Mouse (Mus musculus) left cerebral cortex, postnatal 36 days (tissue): ENCODE results near the gene Slc2a6. TPM values are rescaled to one million over a fixed set of nuclear protein-coding genes. Genes with fewer than 3 reads are reported as not detected.

Source experiments
- DNase-seq, 2 experiments: peaks; one replicate each; pipeline ENCODE4 v3.0.0; 2021 to 2022; ENCODE audit warnings: low spot score in 2 of 2, mixed read lengths in 1 of 2
- intact Hi-C: fragments of 180-260 bp; cut with DNase I; formaldehyde crosslinking; loops from one replicate; pipeline ENCODE4 v1.15.1; 2025
- total RNA-seq, 2 experiments: library from RNA; stranded (reverse); gene quantifications; 2 replicates each; pipeline ENCODE4 v1.2.3; 2021

Gene Slc2a6
- total RNA-seq, 2 experiments from 2014 or later = 32.2 to 32.4 TPM

GRCm38 (mm10) chr2:27038596-27038995 lies 10.8 kb upstream of the Slc2a6 start:
- intact Hi-C loops = loop anchor here (5.0 kb wide), 1 partner anchor 391 kb away; no protein-coding TSS in a partner anchor
- peak in 1 of 2 experiments; percentile 55 for DNase-seq

DNA sequence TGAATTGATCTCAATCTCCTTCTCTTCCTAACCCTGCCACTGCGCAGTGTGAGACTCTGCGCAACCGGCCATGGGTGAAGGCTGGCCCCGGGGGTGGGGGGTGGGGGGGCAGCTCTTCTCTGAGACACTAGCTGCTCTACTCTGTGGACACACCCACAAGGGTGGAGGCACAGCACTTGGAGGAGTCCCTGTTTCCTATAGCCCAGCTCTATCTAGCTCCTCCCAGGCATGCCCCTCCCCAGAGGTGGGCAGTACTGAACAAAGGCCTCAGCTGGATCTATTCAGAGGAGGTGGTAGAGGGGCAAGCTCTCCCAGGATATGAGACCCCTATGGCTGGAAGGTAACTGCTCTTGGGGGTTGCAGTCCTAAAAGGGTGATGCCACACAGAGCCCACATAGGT lies 9.2 kb upstream of the Slc2a6 start:
- intact Hi-C loops = loop anchor here (5.0 kb wide), 1 partner anchor 390 kb away; no protein-coding TSS in a partner anchor
- no peak for DNase-seq

DNA sequence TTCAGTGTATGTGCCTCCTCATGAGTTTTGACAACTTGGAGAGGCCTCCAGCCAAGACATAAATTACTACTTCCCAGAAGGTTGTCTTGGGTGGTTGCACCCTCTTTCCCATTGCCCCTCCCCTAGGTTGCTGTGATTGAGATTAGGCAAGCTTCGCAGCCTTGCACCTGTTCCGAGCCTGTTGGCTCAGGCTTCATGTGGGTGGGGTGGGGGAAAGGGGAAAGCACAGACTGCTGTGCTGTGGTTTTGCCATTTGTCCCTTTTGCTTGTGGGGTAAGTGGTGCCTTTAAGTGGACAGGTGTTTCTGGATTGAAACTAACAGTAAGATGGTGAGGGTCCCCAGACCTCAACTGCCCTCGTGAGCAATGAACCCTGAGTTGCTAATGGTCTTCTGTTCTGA lies 8.2 kb upstream of the Slc2a6 start:
- intact Hi-C loops = loop anchor here (5.0 kb wide), 1 partner anchor 389 kb away; no protein-coding TSS in a partner anchor
- no peak for DNase-seq

DNA sequence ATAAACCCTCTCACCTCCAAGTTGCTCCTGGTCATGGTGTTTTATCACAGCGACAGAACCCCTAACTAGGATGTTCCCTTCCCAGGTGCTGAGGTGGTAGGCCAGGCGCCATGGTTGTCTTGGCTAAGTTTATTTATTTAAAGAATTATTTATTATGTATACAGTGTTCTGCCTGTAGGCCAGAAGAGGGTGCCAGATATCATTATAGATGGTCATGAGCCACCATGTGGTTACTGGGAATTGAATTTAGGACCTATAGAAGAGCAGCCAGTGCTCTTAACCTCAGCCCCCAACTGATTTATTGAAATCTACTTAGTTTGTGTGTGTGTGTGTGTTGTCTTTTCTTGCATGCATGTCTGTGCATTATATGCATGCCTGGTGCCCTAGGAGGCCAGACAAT lies 4.6 kb upstream of the Slc2a6 start:
- no peak for DNase-seq
- intact Hi-C loops = no loop called here

DNA sequence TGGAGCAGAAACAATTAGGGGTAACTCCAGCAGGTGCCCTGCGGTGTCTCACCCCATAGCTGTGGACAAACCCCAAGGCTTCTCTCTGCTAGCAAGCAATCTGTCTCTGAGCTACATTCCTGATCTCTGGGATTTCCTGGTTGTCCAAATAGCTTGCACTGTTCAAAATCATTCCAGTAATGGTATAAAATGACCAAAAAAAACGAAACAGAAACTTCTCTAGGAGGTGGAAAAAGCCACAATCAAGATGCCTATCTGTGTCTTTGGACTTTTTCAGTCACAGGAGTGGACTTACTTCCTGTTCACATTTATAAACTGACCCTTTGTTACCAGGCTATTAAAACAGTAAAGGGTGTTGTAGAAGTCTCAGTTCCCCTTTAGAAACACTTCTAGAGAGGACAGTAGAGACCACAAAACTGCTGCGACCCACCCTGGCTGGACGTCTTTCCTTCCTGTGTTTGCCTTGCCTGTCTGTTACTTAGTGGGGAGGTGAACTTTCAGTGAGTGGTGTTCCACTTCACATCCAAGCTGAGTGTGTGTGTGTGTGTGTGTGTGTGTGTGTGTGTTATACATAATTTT lies 728 bp upstream of the Slc2a6 start:
- no peak for DNase-seq
- intact Hi-C loops = loop anchor here (2.0 to 5.0 kb wide), 2 partner anchors 96 to 111 kb away; partner anchors contain the start of genes Surf1, Surf2 and Surf4

DNA sequence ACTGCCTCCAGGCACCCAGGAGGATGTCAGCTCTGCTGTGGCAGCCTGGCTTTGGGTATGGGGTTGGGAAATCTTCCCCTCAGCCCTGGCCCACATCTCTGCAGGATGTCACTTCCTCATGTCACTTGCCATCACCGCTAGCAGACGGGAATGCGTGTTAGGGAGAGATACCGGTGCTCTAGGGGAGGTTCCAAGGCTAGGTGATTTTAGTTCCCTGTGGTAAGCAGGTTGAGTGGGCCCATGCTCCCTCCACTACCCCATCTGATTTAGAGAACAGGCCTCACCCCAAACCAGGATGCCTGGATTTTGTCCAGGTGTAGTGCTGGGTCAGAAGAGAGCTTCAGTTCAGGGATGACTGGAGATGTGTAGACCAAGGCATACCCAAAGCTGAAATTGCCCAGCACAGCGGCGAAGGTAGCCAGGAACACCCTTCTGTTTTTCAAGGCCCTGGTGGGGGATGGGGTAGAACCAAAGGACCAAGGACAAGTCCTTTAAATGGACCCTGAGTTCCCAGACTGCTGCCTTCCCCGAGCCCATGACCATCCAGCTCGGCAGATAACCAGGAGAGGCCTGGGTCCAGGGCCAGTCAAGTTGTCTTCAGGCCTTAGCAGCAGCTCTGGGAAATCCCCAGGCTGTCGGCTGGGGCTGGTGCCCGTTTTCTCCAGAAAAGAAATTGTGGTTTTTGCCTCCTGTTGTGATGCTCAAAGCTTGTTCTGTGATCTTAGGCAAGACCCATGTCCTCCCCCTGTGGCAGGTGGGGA lies 761 bp downstream of the Slc2a6 start:
- intact Hi-C loops = loop anchor here (5.0 kb wide), 1 partner anchor 110 kb away; the partner anchor contains the start of genes Surf1 and Surf2
- no peak for DNase-seq

GRCm38 (mm10) chr2:27026332-27026731 lies 1.5 kb downstream of the Slc2a6 start:
- no peak for DNase-seq
- intact Hi-C loops = loop anchor here (5.0 kb wide), 1 partner anchor 109 kb away; the partner anchor contains the start of genes Surf1 and Surf2

- intact Hi-C loops = loop anchor here (5.0 kb wide), 1 partner anchor 108 kb away; the partner anchor contains the start of genes Surf1 and Surf2
- no peak for DNase-seq
Measured at GRCm38 (mm10) chr2:27025545-27025944, 2.3 kb downstream of the Slc2a6 start.

DNA sequence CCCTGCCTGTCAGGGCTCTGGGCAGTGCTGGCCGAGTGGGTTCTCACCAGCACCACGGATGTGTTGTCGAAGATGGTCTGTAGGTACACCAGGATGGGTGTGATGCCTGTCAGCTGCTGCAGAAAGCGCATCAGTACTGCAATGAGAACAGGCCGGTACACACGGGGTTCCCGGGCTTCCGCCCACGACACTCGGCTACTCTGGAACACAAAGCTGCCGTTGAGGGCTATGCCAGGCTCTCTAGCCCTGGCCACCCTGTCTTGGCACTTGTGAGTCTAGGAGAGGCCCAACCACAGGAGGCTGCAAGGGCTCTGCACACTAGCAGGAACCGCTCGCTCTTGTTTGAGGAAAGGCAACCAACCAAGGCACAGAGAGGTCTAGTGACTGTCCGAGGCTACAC lies 3.7 kb downstream of the Slc2a6 start:
- intact Hi-C loops = no loop called here
- no peak for DNase-seq

GRCm38 (mm10) chr2:27022612-27023011 lies 5.2 kb downstream of the Slc2a6 start:
- intact Hi-C loops = no loop called here
- DNase-seq = no peak

DNA sequence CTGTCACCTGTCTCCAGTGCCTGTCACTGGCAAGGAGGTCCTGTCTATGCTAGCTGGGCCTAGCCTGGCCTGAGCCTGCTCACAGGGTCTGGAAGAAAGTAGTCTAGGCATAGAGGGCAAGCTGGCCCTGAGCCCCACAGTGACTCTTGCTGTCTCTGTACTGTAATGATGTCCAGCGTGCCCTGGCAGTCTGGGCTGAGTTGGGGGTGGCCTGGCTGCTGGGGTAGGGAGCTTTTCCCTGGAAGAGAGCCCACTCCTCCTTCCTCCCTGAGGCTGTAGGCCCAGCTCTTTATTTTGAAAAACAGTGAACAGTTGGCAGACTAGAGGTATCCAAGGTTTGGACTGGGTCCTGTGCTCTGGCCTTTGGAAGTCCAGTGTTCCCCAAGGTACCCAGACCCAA lies 6.7 kb downstream of the Slc2a6 start:
- DNase-seq = no peak
- intact Hi-C loops = no loop called here

DNA sequence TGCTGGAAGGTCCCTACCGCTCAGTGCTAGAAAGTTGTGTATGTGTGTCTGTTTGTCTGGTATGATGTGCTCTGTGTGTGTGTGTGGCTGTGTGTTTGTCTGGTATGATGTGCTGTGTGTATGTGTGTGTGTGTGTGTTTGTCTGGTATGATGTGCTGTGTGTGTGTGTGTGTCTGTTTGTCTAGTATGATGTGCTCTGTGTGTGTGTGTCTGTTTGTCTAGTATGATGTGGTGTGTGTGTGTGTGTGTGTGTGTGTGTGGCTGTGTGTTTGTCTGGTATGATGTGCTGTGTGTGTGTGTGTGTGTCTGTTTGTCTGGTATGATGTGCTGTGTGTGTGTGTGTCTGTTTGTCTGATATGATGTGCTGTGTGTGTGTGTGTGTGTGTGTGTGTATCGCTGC lies 8.3 kb downstream of the Slc2a6 start:
- intact Hi-C loops = loop anchor here (10.0 kb wide), 1 partner anchor 385 kb away; no protein-coding TSS in a partner anchor
- DNase-seq = no peak

GRCm38 (mm10) chr2:27017802-27018201 lies 10.0 kb downstream of the Slc2a6 start:
- peak; percentile 56 to 71 for DNase-seq
- intact Hi-C loops = loop anchor here (10.0 kb wide), 1 partner anchor 383 kb away; no protein-coding TSS in a partner anchor

- peak; percentile 90 for DNase-seq
- intact Hi-C loops = loop anchor here (5.0 to 10.0 kb wide), 3 partner anchors 47 to 375 kb away; partner anchors contain the start of genes Rexo4, Stkld1 and Surf4
Measured at GRCm38 (mm10) chr2:27009714-27010244, 18.0 kb downstream of the Slc2a6 start, which contains the start of gene Cacfd1. Cacfd1 (plus strand) TSS chr2:27009926.

GRCm38 (mm10) chr2:27007701-27008100 lies 20.1 kb downstream of the Slc2a6 start:
- intact Hi-C loops = loop anchor here (5.0 kb wide), 2 partner anchors 45 to 75 kb away; partner anchors contain the start of genes Rexo4, Stkld1 and Surf4
- no peak for DNase-seq

DNA sequence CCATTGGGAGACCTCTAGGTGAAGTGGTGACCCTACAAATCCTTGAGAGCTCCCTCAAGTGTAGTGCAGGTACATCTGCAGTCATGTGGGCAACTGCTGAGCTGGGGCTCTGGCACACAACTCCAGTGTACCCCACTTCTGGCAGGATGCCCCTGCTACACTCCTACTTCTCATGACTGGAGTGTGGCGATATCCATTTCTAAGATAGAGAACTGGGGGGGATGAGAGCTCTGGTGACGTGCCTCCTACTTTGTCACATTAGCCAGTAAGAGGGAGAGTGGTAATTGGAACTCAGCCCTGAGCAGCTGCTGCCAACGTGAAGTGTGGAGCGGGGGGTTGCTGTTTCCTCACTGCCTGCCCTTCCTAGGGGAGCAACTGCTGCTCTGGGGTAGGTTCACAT lies 21.5 kb downstream of the Slc2a6 start:
- intact Hi-C loops = loop anchor here (5.0 kb wide), 2 partner anchors 44 to 74 kb away; partner anchors contain the start of genes Rexo4, Stkld1 and Surf4
- no peak for DNase-seq

DNA sequence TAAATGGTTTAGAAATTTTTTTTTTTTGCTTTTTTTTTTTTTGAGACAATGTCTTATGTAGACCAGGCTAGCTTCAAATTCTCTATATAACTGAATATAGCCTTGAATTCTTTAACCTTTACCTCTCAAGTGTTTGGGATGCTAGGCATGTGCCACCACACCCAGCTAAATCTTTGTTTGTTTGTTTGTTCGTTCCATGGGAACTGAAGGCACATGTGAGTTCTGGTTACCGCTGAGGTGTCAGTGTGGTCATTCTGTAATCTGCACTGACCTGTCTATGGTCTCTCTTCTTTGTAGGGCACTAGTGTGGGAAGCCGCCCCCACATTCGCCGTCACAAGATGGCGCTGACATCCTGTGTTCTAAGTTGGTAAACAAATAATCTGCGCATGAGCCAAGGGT lies 29.8 kb downstream of the Slc2a6 start:
- intact Hi-C loops = no loop called here
- DNase-seq = no peak

DNA sequence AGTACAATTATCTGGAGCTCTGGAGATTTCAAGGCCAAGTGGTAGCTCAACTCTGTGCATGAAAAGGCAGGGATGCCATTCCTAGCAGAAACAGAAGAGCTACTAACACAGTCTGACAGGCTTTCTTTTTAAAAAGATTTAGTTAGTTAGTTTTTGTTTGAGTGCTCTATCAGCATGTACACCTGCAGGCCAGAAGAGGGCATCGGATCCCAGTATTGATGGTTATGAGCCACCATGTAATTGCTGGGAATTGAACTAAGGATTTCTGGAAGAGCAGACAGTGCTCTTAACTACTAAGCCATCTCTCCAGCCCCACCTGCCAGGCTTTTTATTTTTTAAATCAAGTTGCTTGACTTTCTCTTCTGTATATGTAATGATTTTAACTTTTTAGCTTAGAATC lies 30.3 kb downstream of the Slc2a6 start:
- no peak for DNase-seq
- intact Hi-C loops = no loop called here

DNA sequence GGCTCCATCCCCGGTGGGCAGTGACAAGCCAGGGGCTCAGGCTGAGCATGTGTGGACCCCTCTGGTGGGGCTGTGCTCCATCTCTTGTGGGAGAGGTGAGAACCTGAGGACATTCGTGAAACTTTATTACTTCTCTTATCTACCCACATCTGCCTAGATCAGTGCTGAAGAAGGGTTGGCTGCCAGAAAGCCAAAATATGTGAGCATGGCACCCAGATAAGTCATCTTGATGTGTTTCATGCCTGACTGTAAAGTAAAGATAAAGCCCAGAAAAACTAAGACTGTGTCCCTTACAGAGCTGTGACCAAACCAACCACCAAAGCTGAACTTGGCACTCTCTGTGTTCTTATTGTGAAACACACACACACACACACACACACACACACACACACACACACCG lies 33.9 kb downstream of the Slc2a6 start:
- intact Hi-C loops = no loop called here
- no peak for DNase-seq

GRCm38 (mm10) chr2:26984640-26985039 lies 43.2 kb downstream of the Slc2a6 start:
- no peak for DNase-seq
- intact Hi-C loops = no loop called here
